Mouse (Mus musculus) liver, postnatal 0 days (tissue): ENCODE measurements around the gene Abca14.
A peak's percentile ranks its signal among the peaks of the same experiment; 100 is the strongest.

Experiments
- CTCF ChIP-seq: sonication (generic); IDR thresholded peaks from 2 replicates; pipeline ENCODE4 v1.5.1; 2016; ENCODE audit warnings: antibody characterized with exemption, low read depth
- EP300 ChIP-seq: IDR thresholded peaks from 2 replicates; pipeline ENCODE4 v1.6.1; 2016; ENCODE audit warnings: antibody characterized with exemption, low read depth, mild to moderate bottlenecking

- TF ChIP-seq CTCF = no peak
- peak; percentile 55; the same call in 1 of the 2 replicates for TF ChIP-seq EP300
These were observed 30.0 kb upstream of the Abca14 start, which contains the start of gene Anks4b for GRCm38 (mm10) chr7:120173603-120174244.
